Mouse (Mus musculus): ENCODE measurements around the gene Lrch1. TPM values are rescaled to one million over a fixed set of nuclear protein-coding genes. Genes with fewer than 3 reads are reported as not detected.

The Lrch1 gene
- polyA plus RNA-seq, 1 experiment from 2014 or later, result 12.2 TPM

Other genes starting within 250 kb of the Lrch1 start
- 268 and 275 TPM in 2 replicates for gene Esd, start 215.6 kb downstream of the Lrch1 start, polyA plus RNA-seq (2015; fragmentation: Nextera tagmentation; extraction: Ambion mirVana)
- 0.21 and 0.29 TPM in 2 replicates for gene Rubcnl, start 68.2 kb upstream of the Lrch1 start, polyA plus RNA-seq (2015; fragmentation: Nextera tagmentation; extraction: Ambion mirVana)
- gene Lrrc63, start 183.0 kb upstream of the Lrch1 start, polyA plus RNA-seq (2015; fragmentation: Nextera tagmentation; extraction: Ambion mirVana), result not detected in 2 replicates
- 18.8 and 20.9 TPM in 2 replicates for gene Lcp1, start 183.2 kb upstream of the Lrch1 start, polyA plus RNA-seq (2015; fragmentation: Nextera tagmentation; extraction: Ambion mirVana)